Mouse (Mus musculus) megakaryocyte, embryonic 14.5 days (primary cell): ENCODE data around the gene Specc1.

Source experiments
- FLI1 ChIP-seq: IDR thresholded peaks from 2 replicates; pipeline ENCODE4 v1.6.1; 2012; ENCODE audit warnings: low read length, inconsistent platforms, mixed read lengths
- GATA1 ChIP-seq: IDR thresholded peaks from 3 replicates; pipeline ENCODE4 v1.6.1; 2012; ENCODE audit warnings: mixed read lengths, low read length, inconsistent platforms, borderline replicate concordance

DNA sequence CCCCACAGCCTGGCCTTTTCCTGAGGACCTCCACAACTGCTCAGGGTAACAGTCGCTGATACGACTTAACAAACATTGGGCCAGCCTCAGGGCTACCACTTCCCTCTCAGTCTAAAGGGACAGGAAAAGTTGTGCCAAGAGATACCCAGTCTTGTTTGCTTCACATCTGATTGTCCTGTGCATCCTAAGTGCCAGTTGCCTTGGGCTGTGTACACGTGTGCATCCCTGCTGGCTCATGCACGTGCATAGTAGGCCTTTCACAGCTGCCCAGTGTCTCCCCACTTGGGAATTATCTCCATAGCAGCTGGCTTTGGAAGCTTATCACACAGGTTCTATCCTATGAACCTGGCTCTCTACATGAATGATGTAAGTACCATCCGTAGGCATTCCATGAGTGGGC lies 266.9 kb downstream of the Specc1 start:
- no peak for TF ChIP-seq GATA1
- no peak for TF ChIP-seq FLI1
